Mouse (Mus musculus) cerebellum, adult 11 months (tissue): ENCODE measurements around the gene Plscr3.

Experiments used
- DNase-seq: peaks from one replicate; pipeline ENCODE4 v3.0.0; 2022

The Plscr3 gene

DNA sequence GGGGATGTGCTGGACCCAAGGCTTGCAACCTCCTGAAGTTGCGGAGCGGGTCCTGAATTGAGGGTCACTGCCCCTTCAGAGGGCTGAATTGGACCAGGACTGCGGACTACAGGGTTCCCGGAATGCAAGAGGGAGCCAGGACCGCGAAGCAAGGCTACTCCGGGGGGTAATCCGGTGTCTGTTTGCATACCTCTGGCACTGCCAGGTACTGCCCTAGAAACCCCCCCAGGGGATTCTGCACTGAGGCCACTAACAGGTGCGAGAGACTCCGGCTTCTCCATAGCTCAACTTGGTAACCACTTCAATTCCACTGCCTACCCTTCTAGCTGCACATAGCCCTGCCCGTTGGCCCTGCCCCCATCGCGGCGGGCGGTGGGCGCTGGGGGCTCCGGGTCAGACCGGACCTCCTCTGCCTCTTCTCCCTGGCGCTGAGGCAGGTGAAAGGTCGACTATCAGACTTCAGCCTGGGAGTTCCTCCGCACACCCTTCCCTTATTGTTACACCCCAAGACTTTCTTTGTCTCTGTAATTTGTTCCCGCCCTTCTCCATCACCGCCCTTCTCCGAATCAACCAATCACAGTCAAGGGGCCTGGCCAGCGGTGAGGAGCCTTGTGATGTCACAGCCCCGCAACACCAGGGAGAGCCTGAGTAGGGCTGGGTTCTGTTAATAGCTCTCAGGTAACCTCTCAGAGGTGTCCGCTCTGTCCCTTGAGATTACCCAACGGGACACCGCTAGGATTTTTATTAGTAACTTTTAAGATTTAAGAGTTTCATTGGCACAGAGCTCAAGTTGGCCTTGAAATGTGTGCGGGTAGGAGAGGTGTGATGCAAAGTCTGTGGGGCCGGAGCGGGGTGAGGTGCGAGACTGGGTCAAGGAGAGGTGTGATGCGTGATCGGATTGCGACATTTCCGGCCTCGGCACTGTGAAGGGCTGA is 54.6 kb downstream of the Plscr3 start, which contains the start of the genes 2810408A11Rik and Neurl4:
2810408A11Rik (minus strand) TSS at position 517 of the 935 bp plus-strand sequence.
Neurl4 (plus strand) TSS at position 602 of the 935 bp plus-strand sequence.
- DNase-seq = peak; percentile 85

DNA sequence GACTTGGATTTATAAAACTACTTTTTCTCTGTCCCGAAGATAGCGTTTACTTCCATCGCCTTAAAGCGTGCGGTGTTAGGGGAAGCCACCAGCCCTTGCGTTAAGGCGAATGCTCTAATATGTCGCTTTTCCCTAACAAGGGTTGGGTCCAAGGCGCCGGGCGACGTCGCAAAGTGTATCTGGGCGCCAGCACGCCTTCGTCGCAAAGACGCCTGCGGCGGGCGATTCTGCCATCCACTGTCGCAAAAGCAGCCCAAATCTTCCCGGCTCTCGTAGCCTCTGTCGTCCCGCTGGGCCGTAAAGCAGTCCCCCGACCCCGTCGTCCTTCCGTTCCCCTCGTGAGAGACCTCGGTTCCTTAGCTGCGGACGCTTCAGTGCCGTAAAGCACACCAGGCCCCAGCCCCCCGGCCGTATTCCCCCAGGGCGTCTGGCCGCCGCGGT is 55.2 kb downstream of the Plscr3 start:
- peak; percentile 95 for DNase-seq
